Mouse (Mus musculus): ENCODE data around the gene Crybb2.

Gene Crybb2

DNA sequence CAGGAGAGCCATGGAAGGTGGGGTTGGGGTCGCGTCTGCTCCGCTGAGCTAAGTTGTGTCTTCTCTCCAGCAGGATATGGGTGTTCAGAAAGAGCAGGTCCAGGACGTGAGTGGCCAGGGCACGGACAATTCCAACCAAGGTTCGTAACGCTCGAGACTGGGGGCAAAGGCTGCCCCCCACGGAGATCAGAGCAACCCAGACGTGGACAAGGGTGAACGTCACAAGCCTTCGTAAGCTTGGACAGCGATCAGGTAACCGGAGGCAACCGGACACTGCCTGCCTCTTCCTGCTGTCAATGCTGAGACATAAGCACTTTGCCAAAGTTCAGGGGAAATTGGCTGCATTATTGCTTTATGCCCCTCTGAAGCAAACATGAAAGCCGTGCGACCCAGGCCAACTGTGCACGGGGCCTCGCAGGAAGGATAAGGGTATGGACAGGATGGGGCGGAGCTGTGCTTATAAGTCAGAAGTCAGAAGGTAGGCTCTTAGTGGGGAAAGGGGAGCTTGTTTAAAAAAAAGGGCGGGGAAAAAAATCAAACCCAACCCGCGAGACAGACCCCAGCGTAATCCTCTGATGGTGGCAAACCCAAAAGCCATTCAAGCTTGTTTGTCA lies 20.3 kb upstream of the Crybb2 start:
- no peak for DNase-seq (ENCODE audit: low spot score)

DNA sequence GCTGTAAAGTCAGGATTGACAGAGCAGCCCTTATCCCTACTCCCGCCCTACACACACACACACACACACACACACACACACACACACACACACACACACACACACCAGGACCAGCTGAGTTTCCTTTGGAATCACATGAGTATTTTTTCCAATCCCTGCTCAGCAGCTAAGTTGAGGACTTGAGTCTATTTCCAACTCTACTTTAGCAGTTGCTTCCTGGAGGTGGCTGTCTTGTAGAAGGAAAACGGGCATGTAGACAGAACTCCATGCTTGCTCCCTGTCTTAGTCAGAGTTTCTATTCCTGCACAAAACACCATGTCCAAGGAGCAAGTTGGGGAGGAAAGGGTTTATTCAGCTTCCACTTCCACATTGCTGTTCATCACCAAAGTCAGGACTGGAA lies 17.5 kb upstream of the Crybb2 start:
- DNase-seq (ENCODE audit: low spot score), result no peak

GRCm38 (mm10) chr5:113086990-113087389 lies 17.1 kb upstream of the Crybb2 start:
- no peak for DNase-seq (ENCODE audit: low spot score)

DNA sequence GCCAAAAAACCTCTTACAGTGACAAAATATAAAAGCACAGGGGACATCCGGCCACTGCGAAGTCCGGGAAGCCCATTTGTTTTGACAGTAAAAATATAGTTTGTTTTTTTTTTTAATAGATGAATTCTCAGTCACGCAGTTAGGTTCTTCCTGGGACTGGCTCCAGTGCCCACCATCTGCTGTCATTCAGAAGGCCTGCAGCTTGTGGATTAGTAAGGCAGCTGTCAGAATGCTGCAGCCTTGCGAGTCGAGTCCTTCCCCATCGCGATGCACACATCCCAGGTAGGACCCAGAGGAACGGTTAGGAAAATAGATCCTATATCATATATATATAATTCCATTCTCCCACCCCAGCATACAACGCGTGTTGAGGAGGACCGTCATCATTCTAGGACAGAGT lies 16.5 kb upstream of the Crybb2 start:
- DNase-seq (ENCODE audit: low spot score), result no peak

DNA sequence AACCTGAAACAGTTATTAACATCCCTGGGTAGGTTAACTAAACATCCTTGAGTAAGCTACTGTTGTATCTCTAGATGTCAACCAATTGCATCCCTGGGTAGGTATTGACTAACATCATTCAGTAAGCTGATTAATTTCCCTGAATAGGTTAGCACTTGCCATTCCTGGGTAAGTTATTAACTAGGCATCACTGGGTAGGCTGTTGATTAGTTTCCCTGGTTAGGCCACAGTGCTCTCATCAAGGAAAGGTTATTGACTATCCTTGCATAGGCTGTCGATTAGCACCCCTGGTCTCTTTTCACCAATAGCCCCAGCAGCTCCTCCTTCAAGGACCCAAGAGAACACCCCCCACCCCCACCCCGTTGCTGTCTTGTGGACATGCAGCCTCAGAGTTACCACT lies 16.0 kb upstream of the Crybb2 start:
- DNase-seq (ENCODE audit: low spot score), result no peak

DNA sequence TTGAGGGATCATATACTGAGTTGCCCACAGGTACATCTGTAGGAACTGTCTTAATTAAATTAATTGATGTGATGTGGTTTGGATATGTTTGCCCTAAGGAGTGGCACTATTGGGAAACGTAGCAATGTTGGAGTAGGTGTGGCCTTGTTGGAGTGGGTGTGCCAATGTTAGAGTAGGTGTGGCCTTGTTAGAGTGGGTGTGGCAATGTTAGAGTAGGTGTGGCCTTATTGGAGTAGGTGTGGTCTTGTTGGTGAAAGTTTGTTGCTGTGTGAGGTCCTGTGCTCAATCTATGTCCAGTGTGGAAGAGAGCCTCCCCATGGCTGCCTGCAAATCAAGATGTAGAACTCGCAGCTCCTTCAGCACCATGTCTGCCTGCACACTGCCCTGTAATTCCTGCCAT lies 14.4 kb upstream of the Crybb2 start:
- DNase-seq (ENCODE audit: low spot score), result no peak

- DNase-seq (ENCODE audit: low spot score), result no peak
These were observed 12.6 kb upstream of the Crybb2 start for GRCm38 (mm10) chr5:113082356-113083168.

DNA sequence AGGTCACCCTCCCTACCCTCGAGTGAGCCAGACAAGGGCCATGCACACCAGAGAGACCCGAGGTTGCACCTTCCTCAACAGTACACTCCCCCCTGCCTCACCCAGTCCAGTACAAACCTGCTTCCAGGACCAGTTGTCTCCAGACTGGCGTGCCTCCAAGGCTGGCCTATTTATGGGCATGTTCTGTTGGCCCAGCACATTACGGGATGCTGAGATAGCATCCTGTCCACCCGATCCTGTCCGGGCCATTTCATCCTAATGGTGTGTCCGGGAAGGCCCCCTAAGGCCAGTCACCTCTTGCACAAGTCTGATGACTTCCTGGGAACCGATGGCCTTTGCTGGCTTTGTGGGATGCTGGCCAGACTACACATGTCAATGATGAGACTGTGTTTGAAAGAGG lies 11.5 kb upstream of the Crybb2 start, which contains the start of gene Crybb3:
Gene Crybb3, minus strand, starts transcription at position 146 of the 400 bp plus-strand sequence.
- no peak for DNase-seq (ENCODE audit: low spot score)

DNA sequence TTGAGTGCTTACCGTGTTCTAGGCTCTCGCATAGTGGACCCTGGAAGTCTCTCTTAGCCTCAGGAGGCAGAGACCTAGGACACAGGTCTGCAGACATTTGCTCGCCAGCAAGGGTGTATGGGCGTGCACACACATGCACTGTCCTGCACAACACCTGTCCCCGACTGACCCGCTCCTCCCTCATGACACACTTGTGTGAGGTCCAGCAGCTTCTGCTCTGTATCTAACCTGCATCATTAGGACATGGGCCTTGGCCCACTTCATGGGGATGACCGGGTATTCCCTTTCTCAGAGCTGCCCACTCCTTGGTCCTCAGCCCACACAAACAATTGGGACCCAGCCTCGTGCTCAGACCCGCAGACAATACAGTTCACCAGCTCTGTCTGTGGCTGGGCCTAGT lies 11.1 kb upstream of the Crybb2 start:
- DNase-seq (ENCODE audit: low spot score), result no peak

- no peak for DNase-seq (ENCODE audit: low spot score)
These were observed 9.9 kb upstream of the Crybb2 start for GRCm38 (mm10) chr5:113079783-113080182.

GRCm38 (mm10) chr5:113078686-113079085 lies 8.8 kb upstream of the Crybb2 start:
- DNase-seq (ENCODE audit: low spot score), result no peak

DNA sequence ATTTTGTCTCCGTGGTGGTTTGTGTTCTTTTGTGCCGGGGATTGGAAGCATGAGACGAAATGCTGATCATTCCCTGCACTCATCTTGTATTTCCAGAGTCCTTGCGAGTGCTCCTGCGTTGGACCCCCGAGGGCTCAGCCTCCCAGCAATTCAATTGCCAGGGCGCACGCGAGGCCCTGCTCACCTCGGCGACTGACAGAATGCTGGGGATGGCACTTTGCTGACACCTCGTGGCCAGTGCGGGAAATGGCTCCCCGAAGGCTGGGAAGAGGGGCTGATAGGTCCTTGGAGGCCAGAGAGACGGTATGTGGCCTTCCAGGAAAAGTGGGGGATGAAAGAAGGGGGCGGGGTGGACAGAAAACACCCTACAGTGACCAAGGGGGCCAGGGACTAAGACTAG lies 15.6 kb downstream of the Crybb2 start:
- peak; percentile 39 for DNase-seq (ENCODE audit: low spot score)

DNA sequence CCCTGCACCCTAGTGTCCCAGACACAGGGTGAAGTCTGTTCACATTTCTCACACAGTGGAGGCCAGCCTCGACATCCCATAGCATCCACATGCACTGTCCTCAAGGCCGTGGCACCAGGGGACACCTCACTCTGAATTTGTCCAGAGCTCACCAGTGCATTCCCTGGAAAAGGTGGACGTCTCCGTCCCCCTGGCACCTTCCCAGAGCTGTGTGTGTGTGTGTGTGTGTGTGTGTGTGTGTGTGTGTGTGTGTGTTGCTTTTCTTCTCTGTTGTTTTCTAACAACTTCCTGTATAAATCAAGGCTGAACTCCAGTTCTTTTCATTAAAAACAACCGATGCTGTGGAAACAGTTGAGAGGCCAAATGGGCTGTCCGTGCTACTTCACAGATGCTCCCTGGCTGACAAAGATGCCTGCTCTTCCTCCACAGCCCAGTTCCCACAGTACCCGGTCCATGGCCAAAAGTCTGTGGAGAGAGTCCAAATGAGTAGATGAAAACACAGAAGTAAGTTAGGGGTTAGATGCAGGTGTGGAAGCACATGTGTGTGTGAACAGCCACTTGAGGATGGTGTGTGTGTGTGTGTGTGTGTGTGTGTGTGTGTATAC lies 19.2 kb downstream of the Crybb2 start:
- DNase-seq (ENCODE audit: low spot score), result no peak

DNA sequence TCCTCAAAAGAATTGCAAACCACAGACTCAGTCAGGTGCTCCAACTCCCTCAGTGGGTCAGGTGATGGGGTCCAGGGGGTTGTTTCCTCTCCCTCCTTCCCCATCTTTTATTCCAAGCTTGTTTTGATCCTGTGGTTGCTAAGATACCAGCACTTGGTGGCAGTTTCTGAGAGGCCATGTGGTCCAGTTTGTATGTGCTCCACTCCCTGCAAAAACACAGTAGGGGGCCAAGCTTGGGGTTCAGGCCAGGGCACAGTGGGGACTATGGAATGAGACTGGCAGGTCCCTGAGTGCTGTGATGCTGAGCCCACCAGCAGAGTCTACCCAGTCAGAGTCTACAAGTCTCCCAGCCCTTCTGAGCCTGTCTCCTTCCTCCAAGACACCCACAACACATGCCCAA lies 20.0 kb downstream of the Crybb2 start:
- DNase-seq (ENCODE audit: low spot score), result no peak

DNA sequence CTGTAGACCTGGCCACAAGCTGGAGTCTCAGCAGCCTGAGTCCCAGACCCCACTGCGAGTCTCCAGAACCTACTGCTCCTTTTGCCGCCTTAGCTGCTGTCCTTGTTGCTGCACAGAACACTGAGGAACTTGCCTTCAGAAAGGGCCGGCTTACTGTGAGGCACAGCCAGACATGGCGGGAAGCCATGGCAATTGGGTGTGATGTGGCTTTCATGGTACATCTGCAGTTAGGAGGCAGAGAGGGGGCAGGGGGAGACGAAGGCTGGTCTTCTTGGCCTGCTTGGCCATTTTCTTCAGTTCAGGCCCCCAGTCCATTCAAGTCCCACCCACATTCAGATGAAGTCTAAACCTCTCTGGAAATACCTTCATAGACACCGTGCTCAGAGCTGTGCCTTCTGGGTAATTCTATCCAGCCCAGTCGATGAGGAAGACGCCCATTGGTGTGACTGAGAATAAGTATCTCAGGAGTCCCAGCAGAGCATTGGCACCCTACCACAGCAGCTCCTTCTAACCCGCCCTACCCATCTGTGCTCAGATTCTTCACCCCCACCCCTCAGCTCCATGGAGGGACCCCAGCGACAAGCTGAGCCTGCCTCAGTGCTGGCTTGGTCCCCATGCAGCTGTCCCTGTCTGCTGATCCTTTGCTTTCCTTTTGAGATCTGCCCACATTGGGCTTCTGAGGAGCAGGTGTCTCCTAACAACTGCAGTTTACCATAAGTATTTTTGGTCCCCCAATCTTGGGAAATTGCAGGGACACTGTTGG lies 24.2 kb downstream of the Crybb2 start:
- DNase-seq (ENCODE audit: low spot score), result no peak

- DNase-seq (ENCODE audit: low spot score), result no peak
These were observed 26.4 kb downstream of the Crybb2 start for GRCm38 (mm10) chr5:113043531-113043930.

- no peak for DNase-seq (ENCODE audit: low spot score)
These were observed 28.3 kb downstream of the Crybb2 start for GRCm38 (mm10) chr5:113041567-113042071.

GRCm38 (mm10) chr5:113040776-113041175 lies 29.1 kb downstream of the Crybb2 start:
- no peak for DNase-seq (ENCODE audit: low spot score)

DNA sequence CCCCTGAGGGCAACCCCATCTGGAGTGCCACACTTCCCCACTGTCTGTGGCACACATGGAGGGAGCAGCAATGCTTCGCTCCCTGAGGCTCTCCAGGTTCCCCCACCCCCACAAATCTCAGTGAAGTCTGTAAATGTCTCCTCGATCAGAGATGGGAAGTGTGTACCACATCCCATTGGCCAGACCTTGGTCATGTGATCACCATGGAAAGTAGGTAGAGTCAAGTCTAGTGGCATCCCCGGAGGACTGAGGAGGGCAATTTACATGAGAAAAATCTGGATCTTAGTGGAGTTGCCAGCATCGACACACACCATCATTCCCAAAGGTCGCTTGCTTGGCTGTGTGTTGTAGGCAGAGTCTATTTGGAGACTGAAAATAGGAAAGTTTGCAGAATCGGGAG lies 31.3 kb downstream of the Crybb2 start:
- no peak for DNase-seq (ENCODE audit: low spot score)

GRCm38 (mm10) chr5:113035094-113036047 lies 34.5 kb downstream of the Crybb2 start:
- DNase-seq (ENCODE audit: low spot score), result no peak

- no peak for DNase-seq (ENCODE audit: low spot score)
These were observed 38.6 kb downstream of the Crybb2 start for GRCm38 (mm10) chr5:113031201-113031754.

Data from urinary bladder, postnatal 10 days (tissue).